Comparison of ENCODE assay signal across 7 mouse cellular contexts in genomic region chr13:51645872-51646271, GRCm38 (mm10). TPM values are rescaled to one million over a fixed set of nuclear protein-coding genes. Genes with fewer than 3 reads are reported as not detected.
DNase-seq lines count a peak whose midpoint lies in the region; ATAC-seq and TF ChIP-seq lines count a peak whose summit lies in the region.

No protein-coding gene starts in this region.

- H3K9me3 ChIP-seq in embryonic facial prominence, embryonic 15.5 days (replicated peaks): no peaks in the 10 kb centered on the region
- no peaks in the 10 kb centered on the region for H3K9me3 ChIP-seq in midbrain, embryonic 11.5 days (ENCODE audit: control insufficient read depth, low read length)

- H3K4me1 ChIP-seq in embryonic facial prominence, embryonic 15.5 days: peaks cover 22% of the 10 kb centered on the region
- peaks cover 8% of the 10 kb centered on the region; the same call in 1 of the 2 replicates for H3K4me1 ChIP-seq in kidney, adult 2 months (ENCODE audit: control insufficient read depth, insufficient read depth, low read length)
- peaks cover 13% of the 10 kb centered on the region for H3K4me1 ChIP-seq in midbrain, embryonic 11.5 days (ENCODE audit: control insufficient read depth, insufficient read depth, low read length)

- no peak for ATAC-seq in embryonic facial prominence, embryonic 15.5 days (ENCODE audit: insufficient number of reproducible peaks, low FRiP score, low TSS enrichment, low read depth)
- no peak for ATAC-seq in midbrain, embryonic 11.5 days (ENCODE audit: low FRiP score)

- no peaks in the 10 kb centered on the region for H3K36me3 ChIP-seq in embryonic facial prominence, embryonic 15.5 days
- no peaks in the 10 kb centered on the region for H3K36me3 ChIP-seq in kidney, adult 2 months (ENCODE audit: control insufficient read depth, insufficient read depth, low read length)
- 0 out of 2 replicates have a peak, but pooled peaks cover 2% of the 10 kb centered on the region for H3K36me3 ChIP-seq in midbrain, embryonic 11.5 days (ENCODE audit: control insufficient read depth, insufficient read depth, low read length)

- peak; percentile 43 for DNase-seq in thymus, postnatal 0 days (ENCODE audit: low spot score)
- no peak for DNase-seq in thymus, postnatal 36 days
- peak; percentile 74 for DNase-seq in kidney, adult 2 months
- peak; percentile 88 for DNase-seq in midbrain, embryonic 11.5 days (ENCODE audit: low spot score, missing footprints)
- DNase-seq in right cerebral cortex, postnatal 36 days (ENCODE audit: low spot score in 2 of 2): no peak
- DNase-seq in frontal cortex, postnatal 10 days (ENCODE audit: low spot score in 2 of 2): no peak

- TF ChIP-seq POLR2A in kidney, adult 2 months (IDR thresholded peaks at IDR 0.05; ENCODE audit: low read depth, low read length): no peak

- H3K27ac ChIP-seq in embryonic facial prominence, embryonic 15.5 days (replicated peaks): peak overlapping the region; percentile 48
- H3K27ac ChIP-seq in kidney, adult 2 months (ENCODE audit: insufficient read depth, low read depth, low read length): peak overlapping the region; percentile 69
- no peak overlapping the region for H3K27ac ChIP-seq in midbrain, embryonic 11.5 days (ENCODE audit: low read depth, low read length)

- H3K27me3 ChIP-seq in embryonic facial prominence, embryonic 15.5 days: no peaks in the 10 kb centered on the region
- no peaks in the 10 kb centered on the region for H3K27me3 ChIP-seq in kidney, adult 2 months (replicated peaks; ENCODE audit: control insufficient read depth, insufficient read depth, low read length)
- no peaks in the 10 kb centered on the region for H3K27me3 ChIP-seq in midbrain, embryonic 11.5 days (ENCODE audit: control insufficient read depth, insufficient read depth, low read length)

- 0% methylated on average over 7 of the region's 7 CpGs for WGBS in embryonic facial prominence, embryonic 15.5 days
- WGBS in kidney, adult 2 months: 2% methylated on average over 7 of the region's 7 CpGs
- 1% methylated on average over 7 of the region's 7 CpGs for WGBS in midbrain, embryonic 11.5 days

- peak overlapping the region; percentile 64 for H3K4me3 ChIP-seq in embryonic facial prominence, embryonic 15.5 days (replicated peaks)
- H3K4me3 ChIP-seq in kidney, adult 2 months (ENCODE audit: insufficient read depth, low read depth, low read length): peak overlapping the region; percentile 90
- H3K4me3 ChIP-seq in midbrain, embryonic 11.5 days (ENCODE audit: low read depth, low read length): peak overlapping the region; percentile 75

- TF ChIP-seq CTCF in kidney, adult 2 months (conservative IDR thresholded peaks at IDR 0.05; ENCODE audit: insufficient read depth, insufficient read length, low read depth, low read length): no peak

- peak overlapping the region; percentile 75 for H3K4me2 ChIP-seq in embryonic facial prominence, embryonic 15.5 days (replicated peaks)
- peak overlapping the region; percentile 69 for H3K4me2 ChIP-seq in midbrain, embryonic 11.5 days

- H3K9ac ChIP-seq in embryonic facial prominence, embryonic 15.5 days: peak overlapping the region; percentile 49
- H3K9ac ChIP-seq in midbrain, embryonic 11.5 days (ENCODE audit: low read length): peak overlapping the region; percentile 91

RNA-seq across cellular contexts. Expression of gene Cks2, which starts 0.8 kb away (rescaled TPM):
- polyA plus RNA-seq in thymus, postnatal 0 days (2015; fragmentation: Nextera tagmentation; extraction: Ambion mirVana): 376 and 390 TPM in 2 replicates
- 228 and 250 TPM in 2 replicates for polyA plus RNA-seq in embryonic facial prominence, embryonic 15.5 days (2015; fragmentation: Nextera tagmentation; extraction: Ambion mirVana)
- polyA plus RNA-seq in kidney, adult 2 months (2012; rRNA removed): 34.8 and 36.5 TPM in 2 replicates
- 364 and 404 TPM in 2 replicates for polyA plus RNA-seq in midbrain, embryonic 11.5 days (2014; fragmentation: Nextera tagmentation; extraction: Ambion mirVana)

RNA-seq across cellular contexts. Expression of gene Secisbp2, which starts 5.6 kb away (rescaled TPM):
- 57.4 and 62.7 TPM in 2 replicates for polyA plus RNA-seq in thymus, postnatal 0 days (2015; fragmentation: Nextera tagmentation; extraction: Ambion mirVana)
- polyA plus RNA-seq in embryonic facial prominence, embryonic 15.5 days (2015; fragmentation: Nextera tagmentation; extraction: Ambion mirVana): 31.6 and 35.1 TPM in 2 replicates
- 23.4 and 26.1 TPM in 2 replicates for polyA plus RNA-seq in kidney, adult 2 months (2012; rRNA removed)
- polyA plus RNA-seq in midbrain, embryonic 11.5 days (2014; fragmentation: Nextera tagmentation; extraction: Ambion mirVana): 22.7 and 28.5 TPM in 2 replicates

Comparison
In these comparisons a context has a peak if more than half of its experiments do, and no peak if none do; other contexts are left out.
1. DNase-seq: peak in thymus, postnatal 0 days (single experiment), kidney, adult 2 months (single experiment) and midbrain, embryonic 11.5 days (single experiment); none in thymus, postnatal 36 days (0 of 2), right cerebral cortex, postnatal 36 days (0 of 2) and frontal cortex, postnatal 10 days (0 of 2).
2. Peak in every context shown above with its lines, with median percentiles within 50 percentile points of each other: H3K4me3 ChIP-seq.